11 mouse cellular contexts compared by ENCODE assay signal in genomic region chr1:186719708-186720107, GRCm38 (mm10). TPM values are rescaled to one million over a fixed set of nuclear protein-coding genes. Genes with fewer than 3 reads are reported as not detected.
A peak's percentile ranks its signal among the peaks of the same experiment; 100 is the strongest.
DNase-seq lines count a peak whose midpoint lies in the region; ATAC-seq and TF ChIP-seq lines count a peak whose summit lies in the region.
"Had no signal": no experiment of that assay in that cellular context is flagged by ENCODE, and none has a peak within 500 bp of the region (broad histone marks: within the 10 kb centered on the region; RNA-seq: fewer than 3 reads in every experiment).

No protein-coding gene starts in this region.

- TF ChIP-seq CTCF in gastrocnemius, adult 2 months (IDR thresholded peaks at IDR 0.05): peak; percentile 52
- peak; percentile 49 for TF ChIP-seq CTCF in liver, embryonic 14.5 days (IDR thresholded peaks at IDR 0.05; ENCODE audit: low read depth)
- peak; percentile 27; the same call in 1 of the 2 replicates for TF ChIP-seq CTCF in bone marrow, adult 2 months (IDR thresholded peaks at IDR 0.05; ENCODE audit: control insufficient read depth, insufficient read depth, low read length)

- H3K4me2 ChIP-seq in liver, embryonic 14.5 days (ENCODE audit: low read depth): no peak overlapping the region
- H3K4me2 ChIP-seq in liver, embryonic 12.5 days: no peak overlapping the region
- H3K4me2 ChIP-seq: forebrain, embryonic 15.5 days; heart, embryonic 11.5 days had no signal

- no peaks in the 10 kb centered on the region for H3K9me3 ChIP-seq in liver, embryonic 14.5 days (ENCODE audit: control insufficient read depth, low read length)
- no peaks in the 10 kb centered on the region for H3K9me3 ChIP-seq in liver, embryonic 12.5 days (replicated peaks)
- H3K9me3 ChIP-seq: forebrain, embryonic 15.5 days had no signal

- H3K4me3 ChIP-seq in gastrocnemius, adult 2 months: no peak overlapping the region
- no peak overlapping the region for H3K4me3 ChIP-seq in liver, embryonic 14.5 days (ENCODE audit: insufficient read depth in 1 of 2, low read depth in 2 of 2, low read length in 2 of 2)
- H3K4me3 ChIP-seq in liver, embryonic 12.5 days: no peak overlapping the region
- H3K4me3 ChIP-seq in bone marrow, adult 2 months (replicated peaks; ENCODE audit: control insufficient read depth, low read depth, low read length): no peak overlapping the region
- H3K4me3 ChIP-seq: forebrain, embryonic 15.5 days had no signal

- H3K27me3 ChIP-seq in liver, embryonic 14.5 days (ENCODE audit: control insufficient read depth, insufficient read depth, low read length): no peaks in the 10 kb centered on the region
- H3K27me3 ChIP-seq in liver, embryonic 12.5 days (replicated peaks): no peaks in the 10 kb centered on the region
- H3K27me3 ChIP-seq: forebrain, embryonic 15.5 days had no signal

- no peak for TF ChIP-seq POLR2A in bone marrow, adult 2 months (IDR thresholded peaks at IDR 0.05; ENCODE audit: borderline replicate concordance, control insufficient read depth, low read depth, low read length)

- H3K27ac ChIP-seq in gastrocnemius, adult 2 months: no peak overlapping the region
- H3K27ac ChIP-seq in liver, embryonic 14.5 days: no peak overlapping the region
- H3K27ac ChIP-seq in liver, embryonic 12.5 days: no peak overlapping the region
- H3K27ac ChIP-seq in bone marrow, adult 2 months (ENCODE audit: control insufficient read depth, insufficient read depth, low read depth, low read length, poor library complexity): no peak overlapping the region
- H3K27ac ChIP-seq: forebrain, embryonic 15.5 days had no signal

- H3K9ac ChIP-seq in liver, embryonic 14.5 days (replicated peaks): no peak overlapping the region
- H3K9ac ChIP-seq in liver, embryonic 12.5 days: no peak overlapping the region
- H3K9ac ChIP-seq: forebrain, embryonic 15.5 days had no signal

- TF ChIP-seq EP300 in liver, embryonic 14.5 days (IDR thresholded peaks at IDR 0.05; ENCODE audit: low read depth): no peak

- no peak for ATAC-seq in liver, embryonic 14.5 days (ENCODE audit: insufficient read depth)
- ATAC-seq in liver, embryonic 12.5 days: no peak
- ATAC-seq: forebrain, embryonic 15.5 days had no signal

- DNase-seq in gastrocnemius, adult 2 months: no peak
- no peak for DNase-seq in gastrocnemius, postnatal 25 days
- no peak for DNase-seq in liver, embryonic 14.5 days (ENCODE audit: low read depth in 3 of 3, low spot score in 3 of 3)
- peak; percentile 77 for DNase-seq in ES-CJ7 (ENCODE audit: low read depth, low spot score)
- no peak for DNase-seq in heart, adult 18-20 months
- DNase-seq in ovary, postnatal 10 days (ENCODE audit: low spot score): no peak
- DNase-seq: lung, postnatal 4 days had no signal

- intact Hi-C loops in gastrocnemius, adult 2 months (cut with DNase I): loop anchor here (5.0 to 10.0 kb wide), 3 partner anchors 605 to 1172 kb away; partner anchors contain the start of gene Lyplal1

- H3K36me3 ChIP-seq in liver, embryonic 14.5 days (replicated peaks; ENCODE audit: control insufficient read depth, insufficient read depth, low read depth): peaks cover 7% of the 10 kb centered on the region; the same call in 1 of the 2 replicates
- H3K36me3 ChIP-seq in liver, embryonic 12.5 days: peaks cover 59% of the 10 kb centered on the region

- no peaks in the 10 kb centered on the region for H3K4me1 ChIP-seq in liver, embryonic 14.5 days (replicated peaks; ENCODE audit: control insufficient read depth in 2 of 2, insufficient read depth in 2 of 2, low read length in 1 of 2)
- H3K4me1 ChIP-seq in liver, embryonic 12.5 days: no peaks in the 10 kb centered on the region
- no peaks in the 10 kb centered on the region for H3K4me1 ChIP-seq in bone marrow, adult 2 months (ENCODE audit: control insufficient read depth, insufficient read depth, low read length)

- WGBS in liver, embryonic 14.5 days (ENCODE audit: insufficient replicate concordance): 75% methylated on average over 9 of the region's 9 CpGs
- WGBS in liver, embryonic 12.5 days (ENCODE audit: insufficient replicate concordance): 76% methylated on average over 9 of the region's 9 CpGs
- WGBS in bone marrow, adult 2 months: 83% methylated on average over 9 of the region's 9 CpGs

RNA-seq across cellular contexts. Expression of gene Tgfb2, which starts 13.9 kb away (rescaled TPM):
- total RNA-seq in gastrocnemius, adult 2 months (2021): 10 to 100 TPM in 1 of 2 experiments, 1 to 10 TPM in 1; 6.5 to 14.1 TPM
- 10 to 100 TPM; 13.0 to 16.9 TPM for total RNA-seq in gastrocnemius, postnatal 25 days (2021)
- 0.11 and 0.21 TPM in 2 replicates for polyA plus RNA-seq in liver, embryonic 14.5 days (2012; rRNA removed)
- polyA plus RNA-seq in liver, embryonic 14.5 days (2014; fragmentation: Nextera tagmentation; extraction: Ambion mirVana): 0.66 and 1.3 TPM in 2 replicates
- 4.1 and 6.7 TPM in 2 replicates for polyA plus RNA-seq in liver, embryonic 12.5 days (2016; fragmentation: Nextera tagmentation; extraction: Ambion mirVana)
- 0.67 TPM in 1 of 2 replicates, not detected in the other for polyA plus RNA-seq in bone marrow, adult 2 months (2011; ENCODE audit: insufficient read depth, insufficient read length, low replicate concordance, missing spikeins)
- 1 to 10 TPM; 3.9 to 5.3 TPM for total RNA-seq in heart, adult 18-20 months (2021)

RNA-seq across cellular contexts. Expression of gene Rrp15, which starts 29.4 kb away (rescaled TPM):
- total RNA-seq in gastrocnemius, adult 2 months (2021): 10 to 100 TPM; 12.1 to 13.7 TPM
- total RNA-seq in gastrocnemius, postnatal 25 days (2021): 10 to 100 TPM in 1 of 2 experiments, 1 to 10 TPM in 1; 9.7 to 12.0 TPM
- 9.0 and 21.7 TPM in 2 replicates for polyA plus RNA-seq in liver, embryonic 14.5 days (2012; rRNA removed)
- 29.1 and 33.3 TPM in 2 replicates for polyA plus RNA-seq in liver, embryonic 14.5 days (2014; fragmentation: Nextera tagmentation; extraction: Ambion mirVana)
- 63.0 and 68.5 TPM in 2 replicates for polyA plus RNA-seq in liver, embryonic 12.5 days (2016; fragmentation: Nextera tagmentation; extraction: Ambion mirVana)
- polyA plus RNA-seq in bone marrow, adult 2 months (2011; ENCODE audit: insufficient read depth, insufficient read length, low replicate concordance, missing spikeins): 10.3 and 21.2 TPM in 2 replicates
- 10 to 100 TPM in 1 of 2 experiments, 1 to 10 TPM in 1; 9.6 to 11.0 TPM for total RNA-seq in heart, adult 18-20 months (2021)
